ENCODE assay signal across 14 mouse cellular contexts in genomic region chr4:120712236-120712635, GRCm38 (mm10). TPM values are rescaled to one million over a fixed set of nuclear protein-coding genes. Genes with fewer than 3 reads are reported as not detected.
DNase-seq lines count a peak whose midpoint lies in the region; ATAC-seq lines count a peak whose summit lies in the region.
"Had no signal": no experiment of that assay in that cellular context is flagged by ENCODE, and none has a peak within 500 bp of the region (broad histone marks: within the 10 kb centered on the region; RNA-seq: fewer than 3 reads in every experiment).

No protein-coding gene starts in this region.

- WGBS in limb, embryonic 13.5 days: 50% methylated on average over 12 of the region's 12 CpGs

- H3K27me3 ChIP-seq in limb, embryonic 13.5 days: peaks cover 3% of the 10 kb centered on the region; the same call in 1 of the 2 replicates

- H3K4me2 ChIP-seq in limb, embryonic 13.5 days (replicated peaks): no peak overlapping the region
- H3K4me2 ChIP-seq: forebrain, embryonic 15.5 days; heart, embryonic 13.5 days; hindbrain, embryonic 15.5 days had no signal

- H3K4me1 ChIP-seq in limb, embryonic 13.5 days: peaks cover 26% of the 10 kb centered on the region

- ATAC-seq in limb, embryonic 13.5 days (ENCODE audit: low FRiP score, low read depth): no peak
- ATAC-seq in monocyte, adult 5-6 weeks (replicated peaks; ENCODE audit: insufficient number of reproducible peaks, low FRiP score, low TSS enrichment, poor library complexity, severe bottlenecking): no peak
- ATAC-seq: forebrain, embryonic 15.5 days had no signal

- no peaks in the 10 kb centered on the region for H3K36me3 ChIP-seq in limb, embryonic 13.5 days
- H3K36me3 ChIP-seq: forebrain, embryonic 15.5 days; heart, embryonic 13.5 days; hindbrain, embryonic 15.5 days had no signal

- H3K4me3 ChIP-seq in limb, embryonic 13.5 days: no peak overlapping the region
- H3K4me3 ChIP-seq: forebrain, embryonic 15.5 days; heart, embryonic 13.5 days; hindbrain, embryonic 15.5 days had no signal

- H3K9me3 ChIP-seq in limb, embryonic 13.5 days: no peaks in the 10 kb centered on the region
- H3K9me3 ChIP-seq: forebrain, embryonic 15.5 days; heart, embryonic 13.5 days; hindbrain, embryonic 15.5 days had no signal

- 0 out of 2 replicates have a peak overlapping the region, but pooled peaks have one; percentile 20 for H3K9ac ChIP-seq in limb, embryonic 13.5 days
- H3K9ac ChIP-seq: forebrain, embryonic 15.5 days; heart, embryonic 13.5 days; hindbrain, embryonic 15.5 days had no signal

- peak; percentile 11 for DNase-seq in kidney, adult 18-20 months
- no peak for DNase-seq in kidney, adult 8-10 months
- DNase-seq in kidney, postnatal 36 days: peak; percentile 15 to 32
- no peak for DNase-seq in kidney, adult 11 months
- DNase-seq: adrenal gland, adult 8-10 months; adrenal gland, postnatal 36 days; cerebellum, adult 2 months; gastrocnemius, postnatal 10 days; heart, postnatal 36 days had no signal

- no peak overlapping the region for H3K27ac ChIP-seq in limb, embryonic 13.5 days
- H3K27ac ChIP-seq: forebrain, embryonic 15.5 days; heart, embryonic 13.5 days; hindbrain, embryonic 15.5 days had no signal

RNA-seq across cellular contexts. Expression of gene Kcnq4, which starts 36.2 kb away (rescaled TPM):
- 6.0 and 6.2 TPM in 2 replicates for polyA plus RNA-seq in limb, embryonic 13.5 days (2015; fragmentation: Nextera tagmentation; extraction: Ambion mirVana)
- not detected in 3 replicates for total RNA-seq in monocyte, adult 5-6 weeks (2017)

RNA-seq across cellular contexts. Expression of gene Cited4, which starts 45.9 kb away (rescaled TPM):
- polyA plus RNA-seq in limb, embryonic 13.5 days (2015; fragmentation: Nextera tagmentation; extraction: Ambion mirVana): 1.7 and 2.6 TPM in 2 replicates
- 2.3 to 15.8 TPM (median 14.1 TPM) in 3 replicates for total RNA-seq in monocyte, adult 5-6 weeks (2017)

Comparison
In these comparisons a context has a peak if more than half of its experiments do, and no peak if none do; other contexts are left out.
1. DNase-seq: peak in kidney, adult 18-20 months (single experiment) and kidney, postnatal 36 days (2 of 2); none in kidney, adult 8-10 months (0 of 2) and kidney, adult 11 months (single experiment).